Mouse (Mus musculus): Measurements from ENCODE around the gene Slc4a4. TPM values are rescaled to one million over a fixed set of nuclear protein-coding genes. Genes with fewer than 3 reads are reported as not detected.
A peak's percentile ranks its signal among the peaks of the same experiment; 100 is the strongest.

Gene Slc4a4
- polyA plus RNA-seq, 1 experiment: 0.70 TPM

- TF ChIP-seq POLR2A (IDR thresholded peaks at IDR 0.05; ENCODE audit: borderline replicate concordance, control insufficient read depth, low read depth, low read length): no peak
- TF ChIP-seq CTCF (IDR thresholded peaks at IDR 0.05; ENCODE audit: control insufficient read depth, insufficient read depth, low read length): no peak
- WGBS: 68% methylated on average over 1 of the region's 1 CpGs
- H3K4me1 ChIP-seq (ENCODE audit: control insufficient read depth, insufficient read depth, low read length): no peaks in the 10 kb centered on the region
- H3K4me3 ChIP-seq (replicated peaks; ENCODE audit: control insufficient read depth, low read depth, low read length): no peak overlapping the region
- H3K27ac ChIP-seq (ENCODE audit: control insufficient read depth, insufficient read depth, low read depth, low read length, poor library complexity): no peak overlapping the region
These were observed 51.6 kb downstream of the Slc4a4 start for GRCm38 (mm10) chr5:88938208-88938607.

- H3K4me3 ChIP-seq (replicated peaks; ENCODE audit: control insufficient read depth, low read depth, low read length): no peak overlapping the region
- 81% methylated on average over 6 of the region's 6 CpGs for WGBS
- no peaks in the 10 kb centered on the region for H3K4me1 ChIP-seq (ENCODE audit: control insufficient read depth, insufficient read depth, low read length)
- TF ChIP-seq CTCF (IDR thresholded peaks at IDR 0.05; ENCODE audit: control insufficient read depth, insufficient read depth, low read length): no peak
- TF ChIP-seq POLR2A (IDR thresholded peaks at IDR 0.05; ENCODE audit: borderline replicate concordance, control insufficient read depth, low read depth, low read length): no peak
- no peak overlapping the region for H3K27ac ChIP-seq (ENCODE audit: control insufficient read depth, insufficient read depth, low read depth, low read length, poor library complexity)
These were observed 52.5 kb downstream of the Slc4a4 start for GRCm38 (mm10) chr5:88939151-88939550.

GRCm38 (mm10) chr5:88939782-88940181, 53.2 kb downstream of the Slc4a4 start:
- Histone ChIP-seq H3K4me3 (replicated peaks; ENCODE audit: control insufficient read depth, low read depth, low read length) (no peak overlapping the region), H3K4me1 (ENCODE audit: control insufficient read depth, insufficient read depth, low read length) (no peaks in the 10 kb centered on the region), H3K27ac (ENCODE audit: control insufficient read depth, insufficient read depth, low read depth, low read length, poor library complexity) (no peak overlapping the region)
- WGBS: 67% methylated on average over 2 of the region's 2 CpGs
- no peak for TF ChIP-seq POLR2A (IDR thresholded peaks at IDR 0.05; ENCODE audit: borderline replicate concordance, control insufficient read depth, low read depth, low read length)
- TF ChIP-seq CTCF (IDR thresholded peaks at IDR 0.05; ENCODE audit: control insufficient read depth, insufficient read depth, low read length): no peak

GRCm38 (mm10) chr5:88941905-88942304, 55.3 kb downstream of the Slc4a4 start:
- Histone ChIP-seq H3K27ac (ENCODE audit: control insufficient read depth, insufficient read depth, low read depth, low read length, poor library complexity) (no peak overlapping the region), H3K4me1 (ENCODE audit: control insufficient read depth, insufficient read depth, low read length) (no peaks in the 10 kb centered on the region), H3K4me3 (replicated peaks; ENCODE audit: control insufficient read depth, low read depth, low read length) (no peak overlapping the region)
- 73% methylated on average over 7 of the region's 7 CpGs for WGBS
- no peak for TF ChIP-seq POLR2A (IDR thresholded peaks at IDR 0.05; ENCODE audit: borderline replicate concordance, control insufficient read depth, low read depth, low read length)
- TF ChIP-seq CTCF (IDR thresholded peaks at IDR 0.05; ENCODE audit: control insufficient read depth, insufficient read depth, low read length): no peak

GRCm38 (mm10) chr5:88945661-88946339, 59.2 kb downstream of the Slc4a4 start:
- Histone ChIP-seq H3K4me1 (ENCODE audit: control insufficient read depth, insufficient read depth, low read length) (no peaks in the 10 kb centered on the region), H3K27ac (ENCODE audit: control insufficient read depth, insufficient read depth, low read depth, low read length, poor library complexity) (no peak overlapping the region), H3K4me3 (replicated peaks; ENCODE audit: control insufficient read depth, low read depth, low read length) (no peak overlapping the region)
- WGBS: 88% methylated on average over 10 of the region's 10 CpGs
- TF ChIP-seq CTCF (IDR thresholded peaks at IDR 0.05; ENCODE audit: control insufficient read depth, insufficient read depth, low read length): no peak
- TF ChIP-seq POLR2A (IDR thresholded peaks at IDR 0.05; ENCODE audit: borderline replicate concordance, control insufficient read depth, low read depth, low read length): no peak

- Histone ChIP-seq H3K27ac (ENCODE audit: control insufficient read depth, insufficient read depth, low read depth, low read length, poor library complexity) (no peak overlapping the region), H3K4me3 (replicated peaks; ENCODE audit: control insufficient read depth, low read depth, low read length) (no peak overlapping the region), H3K4me1 (ENCODE audit: control insufficient read depth, insufficient read depth, low read length) (no peaks in the 10 kb centered on the region; the same call in 1 of the 2 replicates)
- WGBS: 82% methylated on average over 7 of the region's 7 CpGs
- no peak for TF ChIP-seq CTCF (IDR thresholded peaks at IDR 0.05; ENCODE audit: control insufficient read depth, insufficient read depth, low read length)
- TF ChIP-seq POLR2A (IDR thresholded peaks at IDR 0.05; ENCODE audit: borderline replicate concordance, control insufficient read depth, low read depth, low read length): no peak
These were observed 63.7 kb downstream of the Slc4a4 start for GRCm38 (mm10) chr5:88950337-88950736.

GRCm38 (mm10) chr5:88952757-88953577, 66.3 kb downstream of the Slc4a4 start:
- TF ChIP-seq POLR2A (IDR thresholded peaks at IDR 0.05; ENCODE audit: borderline replicate concordance, control insufficient read depth, low read depth, low read length): no peak
- TF ChIP-seq CTCF (IDR thresholded peaks at IDR 0.05; ENCODE audit: control insufficient read depth, insufficient read depth, low read length): no peak
- 6% methylated on average over 17 of the region's 17 CpGs for WGBS
- H3K4me3 ChIP-seq (replicated peaks; ENCODE audit: control insufficient read depth, low read depth, low read length): peak overlapping the region; percentile 47

GRCm38 (mm10) chr5:88957735-88958134, 71.1 kb downstream of the Slc4a4 start:
- WGBS: 86% methylated on average over 5 of the region's 5 CpGs
- no peak overlapping the region for H3K4me3 ChIP-seq (replicated peaks; ENCODE audit: control insufficient read depth, low read depth, low read length)
- no peak for TF ChIP-seq POLR2A (IDR thresholded peaks at IDR 0.05; ENCODE audit: borderline replicate concordance, control insufficient read depth, low read depth, low read length)
- TF ChIP-seq CTCF (IDR thresholded peaks at IDR 0.05; ENCODE audit: control insufficient read depth, insufficient read depth, low read length): no peak
- H3K4me1 ChIP-seq (ENCODE audit: control insufficient read depth, insufficient read depth, low read length): no peaks in the 10 kb centered on the region; the same call in 1 of the 2 replicates
- H3K27ac ChIP-seq (ENCODE audit: control insufficient read depth, insufficient read depth, low read depth, low read length, poor library complexity): no peak overlapping the region

More at GRCm38 (mm10) chr5:88952757-88953577, 66.3 kb downstream of the Slc4a4 start:
- Histone ChIP-seq H3K4me1 (ENCODE audit: control insufficient read depth, insufficient read depth, low read length) (no peaks in the 10 kb centered on the region; the same call in 1 of the 2 replicates), H3K27ac (ENCODE audit: control insufficient read depth, insufficient read depth, low read depth, low read length, poor library complexity) (no peak overlapping the region)
